Mouse (Mus musculus) adrenal gland, adult 18-20 months (tissue): ENCODE data around the gene Olfr139. TPM values are rescaled to one million over a fixed set of nuclear protein-coding genes. Genes with fewer than 3 reads are reported as not detected.

Source experiments
- DNase-seq, 2 experiments: peaks; one replicate each; pipeline ENCODE4 v3.0.0; 2021 to 2022; ENCODE audit warnings: low spot score in 2 of 2
- long read RNA-seq, 2 experiments: library from polyadenylated mRNA; stranded (forward); transcript quantifications; one replicate each; pipeline ENCODE4 v2.0.0; 2021
- total RNA-seq, 2 experiments: library from RNA; stranded (reverse); gene quantifications; 1 replicate in 1 of 2; 2 replicates in 1 of 2; pipeline ENCODE4 v1.2.3; 2021

The Olfr139 gene
- total RNA-seq, result not detected
- long read RNA-seq, experiment 1, result 0 reads
- long read RNA-seq, experiment 2, result 0 reads

- DNase-seq, result no peak
Observed at GRCm38 (mm10) chr11:74056451-74056850, at the start of gene Olfr139, which contains the start of gene Olfr399. Gene Olfr139 (minus strand): TSS chr11:74056551. Gene Olfr399 (minus strand): TSS chr11:74056615.

DNA sequence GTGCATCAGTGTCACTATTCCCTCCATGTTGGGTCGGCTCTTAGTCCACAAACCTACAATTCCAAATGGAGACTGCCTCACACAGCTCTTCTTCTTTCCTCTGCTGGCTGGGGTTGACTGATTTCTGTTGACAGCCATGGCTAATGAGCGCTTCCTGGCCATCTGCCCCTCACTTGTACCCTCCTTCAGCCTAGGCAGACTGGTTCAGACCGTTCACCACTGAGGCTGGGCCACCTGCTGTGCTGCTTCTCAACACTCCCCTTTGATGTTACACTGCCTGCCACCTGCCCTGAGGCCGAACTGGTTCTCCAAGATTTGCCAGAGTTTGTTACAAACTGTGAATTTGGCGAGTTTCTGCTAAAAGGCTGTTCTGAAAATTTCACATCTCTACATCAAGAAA lies 48.7 kb upstream of the Olfr139 start:
- no peak for DNase-seq

GRCm38 (mm10) chr11:74101507-74101906 lies 45.2 kb upstream of the Olfr139 start:
- DNase-seq, result no peak

DNA sequence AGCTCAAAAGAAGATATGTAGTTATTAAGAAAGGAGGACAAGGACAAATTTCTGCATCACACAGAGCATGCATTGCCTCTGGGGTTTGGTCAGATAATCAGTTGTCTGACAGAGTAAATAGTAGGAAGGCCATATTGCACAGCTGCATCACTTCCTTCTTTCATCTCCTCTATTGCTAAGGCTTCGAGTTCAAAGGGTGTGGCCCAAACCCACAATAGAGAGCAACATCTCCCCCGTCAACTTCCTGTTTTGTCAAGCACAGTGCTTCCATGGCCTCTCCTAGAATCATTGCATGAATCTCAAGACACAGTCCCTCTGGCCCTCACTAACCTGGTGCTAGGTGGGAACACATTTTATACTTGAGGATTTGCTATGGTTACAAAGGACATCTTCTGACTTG lies 44.4 kb upstream of the Olfr139 start:
- no peak for DNase-seq

DNA sequence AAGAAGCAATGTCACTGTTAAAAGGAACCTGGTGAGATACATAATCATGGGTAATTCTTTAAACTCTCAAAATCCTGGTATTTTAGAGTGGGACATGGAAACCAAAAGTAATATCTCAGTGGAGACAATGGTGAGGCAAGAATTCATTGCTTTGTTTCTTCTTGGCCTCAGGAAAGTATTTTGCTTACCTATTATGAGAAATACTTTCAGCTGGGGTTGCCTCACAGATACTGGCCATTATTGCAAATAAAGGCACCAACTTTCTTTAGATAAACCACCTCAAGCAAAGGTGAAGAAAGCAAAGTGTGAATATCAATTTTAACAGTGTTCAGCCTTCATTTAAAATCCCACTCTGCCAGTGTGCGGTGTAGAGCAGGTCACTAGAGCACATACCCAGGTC lies 13.3 kb upstream of the Olfr139 start, which contains the start of gene Zfp616:
Gene Zfp616 (plus strand): TSS at position 301 of the 400 bp plus-strand sequence.
- DNase-seq, result no peak

GRCm38 (mm10) chr11:74051347-74051746 lies 5.0 kb downstream of the Olfr139 start:
- DNase-seq, result no peak

Other genes starting within 250 kb of the Olfr139 start
- not detected for gene Olfr392, start 239.5 kb downstream of the Olfr139 start, total RNA-seq
- not detected for gene Olfr393, start 205.1 kb downstream of the Olfr139 start, total RNA-seq
- not detected for gene Olfr394, start 165.8 kb downstream of the Olfr139 start, total RNA-seq
- not detected for gene Olfr395, start 147.3 kb downstream of the Olfr139 start, total RNA-seq
- not detected for gene Olfr23, start 119.9 kb downstream of the Olfr139 start, total RNA-seq
- not detected for gene Olfr397, start 95.7 kb downstream of the Olfr139 start, total RNA-seq
- not detected for gene Olfr398, start 66.1 kb downstream of the Olfr139 start, total RNA-seq
- gene Olfr399, start 64 bp upstream of the Olfr139 start, total RNA-seq, result not detected
- not detected for gene Zfp616, start 13.4 kb upstream of the Olfr139 start, total RNA-seq
- not detected for gene Olfr401, start 57.2 kb upstream of the Olfr139 start, total RNA-seq
- gene Olfr402, start 97.0 kb upstream of the Olfr139 start, total RNA-seq, result not detected
- not detected for gene Olfr403, start 129.7 kb upstream of the Olfr139 start, total RNA-seq
- gene Olfr43, start 154.8 kb upstream of the Olfr139 start, total RNA-seq, result not detected
- not detected for gene Olfr406, start 203.3 kb upstream of the Olfr139 start, total RNA-seq
- not detected for gene Olfr59, start 227.2 kb upstream of the Olfr139 start, total RNA-seq